Mouse (Mus musculus) heart, postnatal 25 days (tissue): Measurements from ENCODE around the gene Arl6. TPM values are rescaled to one million over a fixed set of nuclear protein-coding genes. Genes with fewer than 3 reads are reported as not detected.

Experiments
- DNase-seq: peaks from one replicate; pipeline ENCODE4 v3.0.0; 2022; ENCODE audit warnings: low spot score
- intact Hi-C: fragments of 180-260 bp; cut with DNase I; formaldehyde crosslinking; loops from one replicate; pipeline ENCODE4 v1.15.1; 2025
- total RNA-seq, 2 experiments: library from RNA; stranded (reverse); gene quantifications; 2 replicates each; pipeline ENCODE4 v1.2.3; 2021

Gene Arl6
- total RNA-seq, 2 experiments from 2014 or later, result 4.5 to 5.1 TPM

DNA sequence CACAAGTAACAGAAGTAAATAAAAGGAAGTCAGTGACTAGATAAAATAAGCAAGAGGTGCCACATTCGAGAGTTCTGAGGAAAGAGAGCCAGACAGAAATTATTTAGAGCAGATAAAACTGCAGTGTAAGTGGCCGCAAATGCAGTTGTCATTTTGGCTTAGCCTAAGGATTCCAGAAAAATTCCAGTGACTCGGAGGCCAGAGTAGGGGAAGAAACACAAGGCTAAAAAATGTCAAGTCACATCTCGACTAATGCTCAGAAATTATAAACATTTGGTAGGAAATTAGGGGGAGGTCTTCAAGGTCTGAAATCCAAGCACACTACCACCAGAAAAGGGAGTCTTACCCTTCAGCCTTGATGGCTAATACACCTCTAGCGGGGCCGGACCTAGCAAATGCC lies 48.4 kb downstream of the Arl6 start:
- intact Hi-C loops, result no loop called here

GRCm38 (mm10) chr16:59588351-59589025 lies 50.7 kb downstream of the Arl6 start:
- intact Hi-C loops, result no loop called here
- DNase-seq, result no peak

More for the DNA sequence above, 48.4 kb downstream of the Arl6 start:
- no peak for DNase-seq

GRCm38 (mm10) chr16:59587816-59588215 lies 51.4 kb downstream of the Arl6 start:
- no peak for DNase-seq
- intact Hi-C loops, result loop anchor here (2.0 kb wide), 1 partner anchor 17 kb away; no protein-coding TSS in a partner anchor

- no peak for DNase-seq
- intact Hi-C loops, result loop anchor here (2.0 kb wide), 1 partner anchor 16 kb away; no protein-coding TSS in a partner anchor
These were observed 52.3 kb downstream of the Arl6 start for GRCm38 (mm10) chr16:59586911-59587310.

GRCm38 (mm10) chr16:59586276-59586675 lies 52.9 kb downstream of the Arl6 start:
- intact Hi-C loops, result loop anchor here (2.0 kb wide), 1 partner anchor 15 kb away; no protein-coding TSS in a partner anchor
- DNase-seq, result no peak

GRCm38 (mm10) chr16:59585706-59586244 lies 53.4 kb downstream of the Arl6 start:
- intact Hi-C loops, result loop anchor here (2.0 kb wide), 1 partner anchor 15 kb away; no protein-coding TSS in a partner anchor
- no peak for DNase-seq

DNA sequence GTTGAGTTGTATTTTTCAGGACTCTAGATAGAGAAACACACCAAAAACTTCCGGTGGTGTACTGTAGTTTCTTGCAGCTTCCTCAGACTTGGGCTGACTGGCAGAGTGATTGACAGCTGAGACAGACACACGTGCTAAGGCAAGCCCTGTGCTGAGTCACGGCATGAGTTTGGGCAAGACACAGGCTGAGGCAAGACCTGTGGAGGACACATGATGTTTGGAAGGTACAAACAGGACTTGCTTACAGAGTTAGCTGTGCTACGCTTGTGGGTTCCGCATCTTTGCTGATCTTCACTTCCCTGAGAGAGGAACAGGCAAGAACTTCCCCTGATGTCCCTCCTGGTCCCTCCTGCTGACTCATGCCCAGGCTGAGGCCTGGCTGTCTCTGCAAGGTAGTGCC lies 55.7 kb downstream of the Arl6 start:
- intact Hi-C loops, result no loop called here
- no peak for DNase-seq

DNA sequence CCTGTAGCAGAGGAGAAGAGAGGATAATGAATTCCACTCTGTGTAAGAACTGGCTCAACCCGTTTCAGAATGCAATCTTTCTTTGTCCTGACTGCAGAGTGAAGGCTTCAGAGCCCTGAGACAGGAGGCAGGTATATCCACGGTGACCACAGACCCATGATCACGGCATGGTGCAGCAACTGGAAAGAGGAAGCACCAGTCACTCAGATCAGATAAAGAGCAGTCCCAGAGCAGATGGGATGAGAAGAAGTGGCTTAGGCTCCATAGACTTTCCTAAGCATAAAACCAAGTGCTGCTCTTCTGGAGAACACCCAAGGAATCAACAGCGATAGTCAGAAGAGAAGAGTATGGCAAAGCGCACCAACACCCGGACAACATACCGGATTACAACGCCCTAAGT lies 60.0 kb downstream of the Arl6 start:
- no peak for DNase-seq
- intact Hi-C loops, result no loop called here

- intact Hi-C loops, result no loop called here
- DNase-seq, result no peak
These were observed 65.2 kb downstream of the Arl6 start for GRCm38 (mm10) chr16:59573961-59574360.

DNA sequence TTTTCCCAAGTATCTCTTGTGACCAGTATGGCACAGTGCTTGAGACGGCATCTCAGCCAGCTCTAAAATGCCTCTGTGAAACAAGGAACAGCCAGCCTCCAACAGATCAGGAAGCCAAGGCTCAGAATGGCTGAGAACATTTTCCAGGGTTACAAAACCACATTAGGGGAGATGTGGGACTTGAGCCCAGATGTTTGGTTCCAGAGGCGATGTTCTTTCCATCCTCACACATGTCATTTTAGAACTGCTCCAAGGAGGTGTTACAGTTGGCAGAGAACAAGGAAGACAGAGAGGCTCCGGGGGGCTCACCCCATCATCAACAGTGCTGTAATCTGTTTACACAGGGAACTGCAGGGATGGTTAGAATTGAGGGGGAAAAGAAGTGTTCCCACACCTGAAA lies 66.5 kb downstream of the Arl6 start:
- intact Hi-C loops, result no loop called here
- DNase-seq, result no peak

GRCm38 (mm10) chr16:59570807-59571206 lies 68.4 kb downstream of the Arl6 start:
- DNase-seq, result no peak
- intact Hi-C loops, result loop anchor here (2.0 kb wide), 1 partner anchor 16 kb away; no protein-coding TSS in a partner anchor

- intact Hi-C loops, result loop anchor here (2.0 kb wide), 2 partner anchors 17 to 31 kb away; partner anchors contain the start of gene Crybg3
- DNase-seq, result no peak
These were observed 69.4 kb downstream of the Arl6 start for GRCm38 (mm10) chr16:59569837-59570236.

DNA sequence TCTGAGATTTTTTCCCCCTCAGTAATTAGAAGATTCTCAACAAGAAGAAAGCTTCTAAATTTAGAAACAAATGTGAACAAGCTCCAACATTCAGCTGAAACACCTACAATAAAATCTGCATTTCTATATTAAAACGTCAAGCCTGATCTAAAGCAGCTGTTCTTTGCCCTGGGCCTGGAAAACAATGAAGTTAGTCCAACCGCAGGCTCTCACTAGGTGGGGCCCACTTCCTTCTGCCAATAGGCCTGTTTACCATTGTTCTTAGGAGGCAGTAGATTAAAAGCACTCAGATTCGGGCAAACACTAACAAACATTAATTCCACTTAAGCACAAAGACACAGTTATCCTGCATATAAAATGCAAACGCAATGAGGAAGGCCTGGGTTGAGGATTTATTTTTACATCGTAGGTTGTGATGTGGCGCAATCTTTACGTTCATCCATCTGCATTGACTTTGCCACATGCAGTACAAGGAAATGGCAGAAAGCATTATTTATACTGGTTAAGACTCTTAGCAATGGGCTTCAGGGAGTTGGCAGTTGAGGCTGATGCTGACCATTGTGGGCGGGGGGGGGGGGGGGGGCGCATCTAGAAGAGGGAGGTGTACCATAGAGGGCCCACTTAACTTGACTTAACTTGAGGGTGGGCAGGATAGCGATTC lies 71.3 kb downstream of the Arl6 start:
- no peak for DNase-seq
- intact Hi-C loops, result loop anchor here (2.0 kb wide), 1 partner anchor 33 kb away; the partner anchor contains the start of gene Crybg3

- no peak for DNase-seq
- intact Hi-C loops, result no loop called here
These were observed 72.8 kb downstream of the Arl6 start for GRCm38 (mm10) chr16:59566437-59566836.

DNA sequence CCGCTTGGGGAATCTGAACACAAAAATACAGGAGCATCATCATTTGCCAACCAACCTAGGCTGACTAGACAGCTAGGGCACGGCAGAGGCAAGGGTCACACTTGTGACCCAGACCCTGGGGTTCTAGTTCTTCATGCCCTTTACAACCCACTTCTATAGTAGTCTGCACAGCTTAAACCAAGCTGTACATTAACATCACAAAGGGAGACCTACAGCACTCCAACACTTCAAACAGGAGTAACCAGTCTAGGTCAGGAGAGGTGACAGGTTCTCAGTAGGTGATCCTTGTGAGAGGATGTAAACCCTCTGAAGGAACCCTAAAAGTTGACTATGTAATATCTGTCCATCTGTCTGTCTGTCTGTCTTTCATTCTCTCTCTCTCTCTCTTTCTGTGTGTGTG lies 73.6 kb downstream of the Arl6 start:
- intact Hi-C loops, result no loop called here
- no peak for DNase-seq

- intact Hi-C loops, result no loop called here
- no peak for DNase-seq
These were observed 75.2 kb downstream of the Arl6 start for GRCm38 (mm10) chr16:59564025-59564424.

Other genes with a start within 250 kb of the Arl6 start
- gene Gabrr3, start 232.1 kb downstream of the Arl6 start, total RNA-seq, result under 1 TPM in 1 of 2 experiments, not detected in 1; 0.06 TPM
- gene Riox2, start 167.6 kb downstream of the Arl6 start, total RNA-seq, result 10 to 100 TPM; 16.6 to 17.9 TPM
- gene Crybg3, start 38.4 kb downstream of the Arl6 start, total RNA-seq, result 10 to 100 TPM; 69.3 to 76.9 TPM